Mouse (Mus musculus) erythroblast, embryonic 14.5 days (primary cell): ENCODE measurements around the gene Tmem175.

ENCODE experiments used
- GATA1 ChIP-seq: IDR thresholded peaks from 2 replicates; pipeline ENCODE4 v1.6.1; 2012; ENCODE audit warnings: low read length, inconsistent platforms, mixed read lengths
- TAL1 ChIP-seq: IDR thresholded peaks from 3 replicates; pipeline ENCODE4 v1.6.1; 2012; ENCODE audit warnings: low read length, inconsistent platforms, mixed read lengths

DNA sequence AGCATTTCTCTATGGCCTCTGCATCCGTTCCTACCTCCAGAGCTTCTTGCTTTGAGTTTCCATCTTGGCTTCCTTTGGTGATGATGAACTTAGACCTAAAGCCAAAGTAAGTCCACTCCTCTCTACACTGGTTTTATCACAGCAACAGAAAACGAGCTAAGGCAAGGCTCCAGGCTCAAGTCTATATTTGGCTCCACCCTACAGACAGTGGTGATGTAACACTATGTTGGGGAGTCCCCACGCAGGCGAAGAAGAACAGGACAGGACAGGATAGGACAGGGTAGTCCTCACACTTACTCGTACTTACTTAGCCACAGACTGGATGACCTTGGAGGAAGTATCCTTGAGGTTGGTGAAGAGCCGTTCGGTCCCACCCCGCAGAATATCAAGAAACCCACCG lies 27.0 kb upstream of the Tmem175 start:
- TF ChIP-seq GATA1 (no peak), TAL1 (no peak)
